Mouse (Mus musculus): ENCODE measurements around the gene Myo1g.

Gene Myo1g

DNA sequence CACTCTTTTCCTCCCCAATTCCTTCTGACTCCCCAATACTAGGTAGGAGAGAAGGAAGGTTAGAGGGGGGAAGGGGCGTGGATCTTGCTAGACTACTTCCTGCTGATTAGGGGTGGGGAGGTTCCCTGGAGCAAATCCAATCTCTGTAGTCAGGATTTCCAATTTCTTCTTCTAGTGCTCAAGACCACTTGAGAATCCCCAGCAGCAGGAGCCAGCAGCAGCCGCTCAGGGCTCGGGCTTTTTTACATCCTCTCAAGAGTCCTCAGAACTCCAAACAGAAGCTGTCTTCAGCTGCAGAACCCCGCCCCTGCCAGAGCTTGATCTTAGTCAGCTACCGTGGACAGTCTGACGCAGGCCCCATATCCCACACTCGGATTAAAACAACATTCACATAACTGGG, 33.3 kb downstream of the Myo1g start:
- no peak for DNase-seq

GRCm38 (mm10) chr11:6486916-6487315, 33.8 kb downstream of the Myo1g start:
- no peak for DNase-seq

GRCm38 (mm10) chr11:6484244-6484959, 36.4 kb downstream of the Myo1g start:
- no peak for DNase-seq

- no peak for DNase-seq
These were observed 37.7 kb downstream of the Myo1g start for GRCm38 (mm10) chr11:6483103-6483502.

DNA sequence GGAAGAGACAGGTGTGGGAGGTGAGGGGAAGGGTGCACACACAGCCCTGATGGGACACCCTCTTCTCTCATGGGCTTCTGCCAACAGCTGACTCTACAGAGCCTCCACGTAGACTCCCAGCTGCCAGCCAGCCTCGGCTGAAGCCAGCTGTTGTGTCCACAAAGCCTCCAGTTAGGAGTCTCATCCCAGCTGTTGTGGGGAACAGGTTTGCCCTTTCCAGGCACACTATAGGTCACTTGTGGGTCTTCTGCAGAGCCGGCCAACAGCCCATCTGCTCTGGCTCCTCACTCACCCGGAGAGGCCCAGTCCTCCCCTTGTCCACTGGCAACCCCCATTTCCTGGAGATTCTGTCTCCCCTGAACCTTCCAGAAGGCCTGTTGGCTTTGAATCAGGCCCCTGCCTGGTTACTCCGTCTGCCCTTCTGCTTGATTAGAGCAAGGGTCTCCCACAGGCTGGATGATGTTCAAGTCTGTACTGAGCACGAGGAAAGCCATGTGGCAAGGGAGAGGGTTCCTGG, 39.0 kb downstream of the Myo1g start:
- DNase-seq: no peak

- DNase-seq: no peak
These were observed 39.9 kb downstream of the Myo1g start for GRCm38 (mm10) chr11:6480681-6481405.

- DNase-seq: no peak
These were observed 40.6 kb downstream of the Myo1g start for GRCm38 (mm10) chr11:6480191-6480590.

GRCm38 (mm10) chr11:6479231-6479630, 41.5 kb downstream of the Myo1g start:
- DNase-seq: no peak

- no peak for DNase-seq
These were observed 43.4 kb downstream of the Myo1g start for GRCm38 (mm10) chr11:6477350-6477749.

- no peak for DNase-seq
These were observed 43.9 kb downstream of the Myo1g start for GRCm38 (mm10) chr11:6476876-6477275.

DNA sequence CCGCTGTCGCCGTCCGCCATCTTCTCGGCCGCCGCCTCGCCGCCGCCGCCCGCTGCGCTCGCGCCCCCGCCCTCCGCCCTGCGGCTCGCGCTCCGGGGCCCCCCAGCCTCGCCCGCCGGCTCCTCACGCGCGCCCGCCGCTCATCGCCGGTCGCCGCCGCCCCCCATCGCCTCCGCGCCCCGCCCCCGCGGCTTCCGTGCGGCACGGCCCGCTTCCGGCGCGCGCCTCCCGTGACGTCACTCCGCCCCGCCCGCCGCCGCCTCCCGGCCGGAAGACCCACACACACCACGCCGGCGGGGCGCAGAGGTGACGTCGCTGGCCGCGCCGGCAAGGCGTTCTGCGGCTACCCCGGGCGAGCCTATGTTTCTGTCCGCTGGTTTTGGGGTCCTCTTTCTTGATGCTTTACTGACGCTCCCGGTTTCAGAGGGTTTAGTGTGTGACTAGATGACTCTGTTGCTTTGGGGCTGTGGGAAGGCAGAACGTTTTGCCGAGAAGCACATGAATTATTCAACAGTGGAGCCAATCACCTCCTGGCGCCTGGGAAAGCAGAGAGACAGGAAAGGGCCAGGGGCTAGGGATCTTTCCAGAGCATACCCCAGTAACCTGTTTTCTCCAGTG, 44.8 kb downstream of the Myo1g start, which contains the start of gene Purb:
TSS of gene Purb (minus strand) at position 51 of the 618 bp plus-strand sequence.
- peak; percentile 94 for DNase-seq

DNA sequence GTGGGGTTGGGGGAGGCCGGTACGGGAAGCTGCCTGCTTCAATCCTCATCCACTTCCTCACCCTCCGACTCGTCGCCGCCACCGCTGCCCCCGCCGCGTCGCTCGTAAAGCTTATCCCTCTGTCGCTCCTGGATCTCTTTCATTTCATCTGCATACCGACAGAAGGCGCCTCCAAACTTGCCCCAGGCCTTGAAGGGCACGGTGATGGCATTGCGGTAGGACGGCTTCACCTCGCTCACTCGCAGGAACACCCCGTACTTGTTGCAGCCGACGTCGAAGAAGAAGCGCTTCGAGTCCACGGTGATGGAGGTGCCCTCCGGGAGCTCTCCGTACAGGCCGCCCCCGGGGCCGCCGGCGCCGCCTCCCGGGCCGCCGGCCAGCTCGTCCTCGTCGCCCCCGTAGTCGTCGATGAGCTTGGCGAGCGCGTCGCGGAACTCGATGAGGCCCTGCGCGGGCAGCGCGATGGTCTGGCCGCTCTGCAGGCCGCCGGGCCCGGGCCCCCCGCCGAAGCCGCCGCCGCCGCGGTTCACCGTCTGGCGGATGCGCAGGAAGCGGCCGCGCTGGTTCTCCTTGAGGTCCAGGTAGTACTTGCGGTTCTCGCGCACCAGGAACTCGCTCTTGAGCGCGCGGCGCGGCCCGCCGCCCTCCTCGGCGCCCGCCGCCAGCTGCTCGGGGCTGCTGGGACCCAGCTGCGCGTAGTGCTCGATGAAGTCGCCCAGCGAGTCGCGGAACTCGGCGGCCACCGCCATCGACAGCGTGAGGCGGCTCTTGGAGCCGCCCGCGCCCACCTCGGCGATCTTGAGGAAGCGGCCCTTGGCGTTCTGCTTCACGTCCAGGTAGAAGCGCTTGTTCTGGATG, 45.7 kb downstream of the Myo1g start:
- DNase-seq: peak; percentile 71

- DNase-seq: no peak
These were observed 46.4 kb downstream of the Myo1g start for GRCm38 (mm10) chr11:6474381-6474780.

- no peak for DNase-seq
These were observed 48.7 kb downstream of the Myo1g start for GRCm38 (mm10) chr11:6472076-6472475.

DNA sequence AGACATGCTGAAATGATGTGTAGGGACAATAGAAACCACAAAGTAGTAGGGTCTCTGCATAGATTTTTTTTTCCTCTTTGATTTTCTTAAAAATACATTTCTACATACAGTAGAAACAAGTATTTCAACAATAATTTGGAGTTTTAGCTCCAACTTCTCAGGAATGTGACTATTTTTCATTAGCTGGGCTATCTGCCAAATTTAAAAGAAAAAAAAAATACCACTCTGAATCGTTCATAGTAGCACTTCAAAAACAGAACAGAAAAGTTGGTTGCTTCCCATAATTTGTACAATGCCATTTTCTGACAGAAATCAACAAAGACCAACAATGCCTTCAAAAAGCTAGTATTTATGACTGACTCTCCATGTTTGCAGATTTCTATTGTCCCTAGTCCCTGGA, 49.3 kb downstream of the Myo1g start:
- DNase-seq: no peak

DNA sequence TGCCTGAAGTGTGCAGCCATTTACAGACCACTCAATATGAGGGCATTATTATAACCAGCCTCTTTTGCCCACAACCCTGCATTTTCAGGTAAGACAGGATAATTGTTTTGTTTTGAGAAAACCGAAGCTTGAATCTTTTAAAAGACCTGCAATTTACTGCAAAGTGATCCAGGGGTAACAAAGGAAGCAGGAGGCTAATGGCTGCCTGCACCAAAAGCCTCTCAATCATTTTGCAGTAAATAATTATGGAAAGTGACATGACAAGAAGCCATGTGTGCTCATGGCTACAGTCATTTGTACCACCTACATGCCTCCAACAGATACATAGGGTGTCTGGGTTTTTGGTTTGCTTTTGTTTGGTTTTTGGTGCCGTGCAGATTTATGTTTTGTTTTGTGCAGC, 49.7 kb downstream of the Myo1g start:
- DNase-seq: no peak

- DNase-seq: no peak
These were observed 52.2 kb downstream of the Myo1g start for GRCm38 (mm10) chr11:6468541-6468940.

DNA sequence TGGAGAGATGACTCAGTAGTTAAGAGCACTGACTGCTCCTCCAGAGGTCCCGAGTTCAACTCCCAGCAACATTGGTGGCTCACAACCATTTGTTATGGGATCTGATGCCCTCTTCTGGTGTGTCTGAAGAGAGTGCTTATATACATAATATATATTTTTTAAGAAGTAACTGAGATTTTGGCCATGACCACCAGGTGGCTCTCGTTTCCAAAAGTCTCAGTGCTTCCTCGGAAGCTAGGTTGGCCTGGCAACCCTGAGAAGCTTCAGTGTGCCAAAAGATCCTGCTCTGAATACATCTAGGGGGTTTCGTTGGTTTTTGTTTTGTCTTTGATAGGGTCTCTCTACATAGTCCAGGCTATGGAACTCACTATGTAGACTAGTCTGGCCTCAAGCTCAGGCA, 55.6 kb downstream of the Myo1g start:
- peak; percentile 75 for DNase-seq

- no peak for DNase-seq
These were observed 57.5 kb downstream of the Myo1g start for GRCm38 (mm10) chr11:6463159-6463837.
